Mouse (Mus musculus): ENCODE measurements around the gene Defa21. TPM values are rescaled to one million over a fixed set of nuclear protein-coding genes. Genes with fewer than 3 reads are reported as not detected.

Gene Defa21
- not detected for polyA plus RNA-seq (2014; fragmentation: Illumina TruSeq; extraction: RNeasy Lipid Tissue Mini Kit (QIAGEN cat#74804); ENCODE audit: low read depth, low replicate concordance)

GRCm38 (mm10) chr8:21025245-21025644 lies at the start of gene Defa21:
Gene Defa21, plus strand, starts transcription at chr8:21025545.

DNA sequence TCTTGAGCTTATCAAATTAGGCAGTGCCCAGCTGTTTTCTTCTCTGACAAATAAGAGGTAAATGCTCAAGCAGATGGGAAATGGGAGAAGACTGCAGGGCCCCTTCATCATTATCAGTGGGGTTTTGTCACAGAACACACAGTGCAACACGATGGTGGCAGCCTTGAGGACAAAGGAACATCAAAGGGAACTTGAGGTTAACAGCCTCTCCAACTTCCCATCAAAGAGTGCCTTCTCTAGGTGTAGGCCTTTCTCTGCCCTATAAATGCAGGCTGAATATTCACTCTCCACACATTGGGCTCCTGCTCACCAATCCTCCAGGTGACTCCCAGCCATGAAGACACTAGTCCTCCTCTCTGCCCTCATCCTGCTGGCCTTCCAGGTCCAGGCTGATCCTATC lies 29.4 kb downstream of the Defa21 start, which contains the start of gene Defa23:
Defa23 (plus strand) TSS at position 301 of the 400 bp plus-strand sequence.

GRCm38 (mm10) chr8:21064738-21065137 lies 39.4 kb downstream of the Defa21 start, which contains the start of gene Defa35:
Gene Defa35, plus strand, starts transcription at chr8:21065038.

Other genes with a start within 250 kb of the Defa21 start
- not detected for gene Defb33, start 132.9 kb upstream of the Defa21 start, polyA plus RNA-seq (2014; fragmentation: Illumina TruSeq; extraction: RNeasy Lipid Tissue Mini Kit (QIAGEN cat#74804); ENCODE audit: low read depth, low replicate concordance)
- gene Gm15056, start 122.9 kb upstream of the Defa21 start, polyA plus RNA-seq (2014; fragmentation: Illumina TruSeq; extraction: RNeasy Lipid Tissue Mini Kit (QIAGEN cat#74804); ENCODE audit: low read depth, low replicate concordance) = not detected
- not detected for gene Gm6040, start 103.5 kb upstream of the Defa21 start, polyA plus RNA-seq (2014; fragmentation: Illumina TruSeq; extraction: RNeasy Lipid Tissue Mini Kit (QIAGEN cat#74804); ENCODE audit: low read depth, low replicate concordance)
- not detected for gene AY761185, start 80.8 kb upstream of the Defa21 start, polyA plus RNA-seq (2014; fragmentation: Illumina TruSeq; extraction: RNeasy Lipid Tissue Mini Kit (QIAGEN cat#74804); ENCODE audit: low read depth, low replicate concordance)
- not detected for gene Defa23, start 29.5 kb downstream of the Defa21 start, polyA plus RNA-seq (2014; fragmentation: Illumina TruSeq; extraction: RNeasy Lipid Tissue Mini Kit (QIAGEN cat#74804); ENCODE audit: low read depth, low replicate concordance)
- gene Defa35, start 39.5 kb downstream of the Defa21 start, polyA plus RNA-seq (2014; fragmentation: Illumina TruSeq; extraction: RNeasy Lipid Tissue Mini Kit (QIAGEN cat#74804); ENCODE audit: low read depth, low replicate concordance) = not detected
- not detected for gene Defa25, start 58.9 kb downstream of the Defa21 start, polyA plus RNA-seq (2014; fragmentation: Illumina TruSeq; extraction: RNeasy Lipid Tissue Mini Kit (QIAGEN cat#74804); ENCODE audit: low read depth, low replicate concordance)
- not detected for gene Gm14851, start 70.5 kb downstream of the Defa21 start, polyA plus RNA-seq (2014; fragmentation: Illumina TruSeq; extraction: RNeasy Lipid Tissue Mini Kit (QIAGEN cat#74804); ENCODE audit: low read depth, low replicate concordance)
- gene Defa30, start 109.1 kb downstream of the Defa21 start, polyA plus RNA-seq (2014; fragmentation: Illumina TruSeq; extraction: RNeasy Lipid Tissue Mini Kit (QIAGEN cat#74804); ENCODE audit: low read depth, low replicate concordance) = not detected
- gene Defa22, start 136.7 kb downstream of the Defa21 start, polyA plus RNA-seq (2014; fragmentation: Illumina TruSeq; extraction: RNeasy Lipid Tissue Mini Kit (QIAGEN cat#74804); ENCODE audit: low read depth, low replicate concordance) = not detected
- not detected for gene Defa31, start 166.1 kb downstream of the Defa21 start, polyA plus RNA-seq (2014; fragmentation: Illumina TruSeq; extraction: RNeasy Lipid Tissue Mini Kit (QIAGEN cat#74804); ENCODE audit: low read depth, low replicate concordance)
- gene Gm15293, start 176.0 kb downstream of the Defa21 start, polyA plus RNA-seq (2014; fragmentation: Illumina TruSeq; extraction: RNeasy Lipid Tissue Mini Kit (QIAGEN cat#74804); ENCODE audit: low read depth, low replicate concordance) = not detected
- gene Gm15292, start 224.2 kb downstream of the Defa21 start, polyA plus RNA-seq (2014; fragmentation: Illumina TruSeq; extraction: RNeasy Lipid Tissue Mini Kit (QIAGEN cat#74804); ENCODE audit: low read depth, low replicate concordance) = not detected

All from liver, adult 10 weeks (tissue).